In genomic region chr2:156840301-156841027, GRCm38 (mm10) we compare ENCODE assay signal across 8 mouse cellular contexts. TPM values are rescaled to one million over a fixed set of nuclear protein-coding genes. Genes with fewer than 3 reads are reported as not detected.
DNase-seq lines count a peak whose midpoint lies in the region; ATAC-seq lines count a peak whose summit lies in the region.

No protein-coding gene starts in this region.

- peak overlapping the region; percentile 69 to 91 for H3K4me3 ChIP-seq in heart, embryonic 14.5 days (ENCODE audit: control insufficient read depth in 1 of 2, insufficient read depth in 1 of 2, low read depth in 1 of 2, low read length in 2 of 2)
- H3K4me3 ChIP-seq in limb, embryonic 13.5 days = peak overlapping the region; percentile 91
- peak overlapping the region; percentile 57 for H3K4me3 ChIP-seq in midbrain, embryonic 16.5 days (ENCODE audit: low read depth, low read length)

- H3K36me3 ChIP-seq in heart, embryonic 14.5 days (ENCODE audit: control insufficient read depth, insufficient read depth, low read length) = peaks cover 28% of the 10 kb centered on the region
- H3K36me3 ChIP-seq in limb, embryonic 13.5 days = peaks cover 37% of the 10 kb centered on the region
- no peaks in the 10 kb centered on the region for H3K36me3 ChIP-seq in midbrain, embryonic 16.5 days (ENCODE audit: control insufficient read depth, insufficient read depth, low read length)

- peaks cover 33 to 46% of the 10 kb centered on the region in 2 experiments for H3K4me1 ChIP-seq in heart, embryonic 14.5 days (ENCODE audit: control insufficient read depth in 2 of 2, insufficient read depth in 2 of 2, low read length in 2 of 2)
- peaks cover 56% of the 10 kb centered on the region for H3K4me1 ChIP-seq in limb, embryonic 13.5 days
- H3K4me1 ChIP-seq in midbrain, embryonic 16.5 days (ENCODE audit: control insufficient read depth, insufficient read depth, low read length) = peaks cover 26% of the 10 kb centered on the region

- H3K27me3 ChIP-seq in heart, embryonic 14.5 days (ENCODE audit: control insufficient read depth, insufficient read depth, low read length) = no peaks in the 10 kb centered on the region
- H3K27me3 ChIP-seq in limb, embryonic 13.5 days = no peaks in the 10 kb centered on the region
- H3K27me3 ChIP-seq in midbrain, embryonic 16.5 days (ENCODE audit: control insufficient read depth, insufficient read depth, low read depth, low read length) = peaks cover 10% of the 10 kb centered on the region; the same call in 1 of the 2 replicates

- H3K9me3 ChIP-seq in heart, embryonic 14.5 days (ENCODE audit: control insufficient read depth, low read length) = no peaks in the 10 kb centered on the region
- no peaks in the 10 kb centered on the region for H3K9me3 ChIP-seq in limb, embryonic 13.5 days
- no peaks in the 10 kb centered on the region for H3K9me3 ChIP-seq in midbrain, embryonic 16.5 days (replicated peaks; ENCODE audit: control insufficient read depth, low read length, poor library complexity, severe bottlenecking)

- peak; percentile 19 for ATAC-seq in heart, embryonic 14.5 days (ENCODE audit: insufficient number of reproducible peaks, insufficient read depth, low FRiP score, low read depth)
- ATAC-seq in limb, embryonic 13.5 days (ENCODE audit: low FRiP score, low read depth) = peak; percentile 33
- peak; percentile 47; the same call in 1 of the 2 replicates for ATAC-seq in midbrain, embryonic 16.5 days
- ATAC-seq in monocyte, adult 5-6 weeks (replicated peaks; ENCODE audit: insufficient number of reproducible peaks, low FRiP score, low TSS enrichment, poor library complexity, severe bottlenecking) = no peak

- H3K27ac ChIP-seq in heart, embryonic 14.5 days (replicated peaks in 1 of 2; ENCODE audit: control insufficient read depth in 1 of 2, insufficient read depth in 1 of 2, low read depth in 2 of 2, low read length in 2 of 2) = peak overlapping the region; percentile 80 to 95
- peak overlapping the region; percentile 98 for H3K27ac ChIP-seq in limb, embryonic 13.5 days
- peak overlapping the region; percentile 70 for H3K27ac ChIP-seq in midbrain, embryonic 16.5 days (ENCODE audit: low read length)

- WGBS in heart, embryonic 14.5 days = under 1% methylated on average over 69 of the region's 79 CpGs
- WGBS in limb, embryonic 13.5 days = under 1% methylated on average over 63 of the region's 79 CpGs
- WGBS in midbrain, embryonic 16.5 days = under 1% methylated on average over 63 of the region's 79 CpGs

- peak overlapping the region; percentile 84 for H3K4me2 ChIP-seq in heart, embryonic 14.5 days (ENCODE audit: low read length)
- peak overlapping the region; percentile 87 for H3K4me2 ChIP-seq in limb, embryonic 13.5 days (replicated peaks)
- peak overlapping the region; percentile 99 for H3K4me2 ChIP-seq in midbrain, embryonic 16.5 days (ENCODE audit: low read length)

- H3K9ac ChIP-seq in heart, embryonic 14.5 days (ENCODE audit: low read length) = peak overlapping the region; percentile 95
- H3K9ac ChIP-seq in limb, embryonic 13.5 days = peak overlapping the region; percentile 93
- H3K9ac ChIP-seq in midbrain, embryonic 16.5 days (ENCODE audit: low read depth, low read length) = peak overlapping the region; percentile 65

- DNase-seq in urinary bladder, postnatal 25 days (ENCODE audit: low spot score) = peak; percentile 31
- DNase-seq in urinary bladder, postnatal 4 days (ENCODE audit: low spot score in 2 of 2) = no peak
- peak; percentile 30 for DNase-seq in brain, adult 2 months (ENCODE audit: low read depth, low spot score)
- DNase-seq in thymus, postnatal 10 days (ENCODE audit: low spot score in 2 of 2) = peak; percentile 33 to 56

RNA-seq across cellular contexts. Expression of gene Tgif2, which starts 0.7 kb away (rescaled TPM):
- polyA plus RNA-seq in heart, embryonic 14.5 days (2014; fragmentation: Nextera tagmentation; extraction: Ambion mirVana) = 34.0 and 36.2 TPM in 2 replicates
- 79.8 and 87.5 TPM in 2 replicates for polyA plus RNA-seq in limb, embryonic 13.5 days (2015; fragmentation: Nextera tagmentation; extraction: Ambion mirVana)
- polyA plus RNA-seq in midbrain, embryonic 16.5 days (2015; fragmentation: Nextera tagmentation; extraction: Ambion mirVana) = 12.5 and 14.1 TPM in 2 replicates
- total RNA-seq in monocyte, adult 5-6 weeks (2017) = 3.2 to 5.9 TPM (median 3.5 TPM) in 3 replicates

RNA-seq across cellular contexts. Expression of gene 4930518I15Rik, which starts 17.3 kb away (rescaled TPM):
- polyA plus RNA-seq in heart, embryonic 14.5 days (2014; fragmentation: Nextera tagmentation; extraction: Ambion mirVana) = 3.9 and 6.2 TPM in 2 replicates
- 13.2 and 14.9 TPM in 2 replicates for polyA plus RNA-seq in limb, embryonic 13.5 days (2015; fragmentation: Nextera tagmentation; extraction: Ambion mirVana)
- 9.2 and 10.2 TPM in 2 replicates for polyA plus RNA-seq in midbrain, embryonic 16.5 days (2015; fragmentation: Nextera tagmentation; extraction: Ambion mirVana)
- total RNA-seq in monocyte, adult 5-6 weeks (2017) = 0.38 to 5.2 TPM (median 2.5 TPM) in 3 replicates

RNA-seq across cellular contexts. Expression of gene Rab5if, which starts 22.5 kb away (rescaled TPM):
- 189 and 194 TPM in 2 replicates for polyA plus RNA-seq in heart, embryonic 14.5 days (2014; fragmentation: Nextera tagmentation; extraction: Ambion mirVana)
- 153 and 155 TPM in 2 replicates for polyA plus RNA-seq in limb, embryonic 13.5 days (2015; fragmentation: Nextera tagmentation; extraction: Ambion mirVana)
- polyA plus RNA-seq in midbrain, embryonic 16.5 days (2015; fragmentation: Nextera tagmentation; extraction: Ambion mirVana) = 139 and 147 TPM in 2 replicates
- total RNA-seq in monocyte, adult 5-6 weeks (2017) = 118 to 134 TPM (median 121 TPM) in 3 replicates

RNA-seq across cellular contexts. Expression of gene Sla2, which starts 46.5 kb away (rescaled TPM):
- polyA plus RNA-seq in heart, embryonic 14.5 days (2014; fragmentation: Nextera tagmentation; extraction: Ambion mirVana) = 0.19 and 0.26 TPM in 2 replicates
- 0.33 and 0.36 TPM in 2 replicates for polyA plus RNA-seq in limb, embryonic 13.5 days (2015; fragmentation: Nextera tagmentation; extraction: Ambion mirVana)
- polyA plus RNA-seq in midbrain, embryonic 16.5 days (2015; fragmentation: Nextera tagmentation; extraction: Ambion mirVana) = 0.20 TPM in 1 of 2 replicates, not detected in the other
- 13.8 to 38.9 TPM (median 15.8 TPM) in 3 replicates for total RNA-seq in monocyte, adult 5-6 weeks (2017)

Comparison
In these comparisons a context has a peak if more than half of its experiments do, and no peak if none do; other contexts are left out.
1. DNase-seq: peak in urinary bladder, postnatal 25 days (single experiment), brain, adult 2 months (single experiment) and thymus, postnatal 10 days (2 of 2); none in urinary bladder, postnatal 4 days (0 of 2).
2. Peak in every context shown above with its lines, with median percentiles within 50 percentile points of each other: H3K27ac ChIP-seq, H3K4me2 ChIP-seq, H3K4me3 ChIP-seq and H3K9ac ChIP-seq.